Mouse (Mus musculus) heart, postnatal 14 days (tissue): ENCODE measurements around the gene Erc2. TPM values are rescaled to one million over a fixed set of nuclear protein-coding genes. Genes with fewer than 3 reads are reported as not detected.

ENCODE experiments used
- DNase-seq, 2 experiments: peaks; one replicate each; pipeline ENCODE4 v3.0.0; 2021 to 2022
- intact Hi-C: fragments of 180-260 bp; cut with DNase I; formaldehyde crosslinking; loops from one replicate; pipeline ENCODE4 v1.15.1; 2025
- total RNA-seq, 2 experiments: library from RNA; stranded (reverse); gene quantifications; 2 replicates each; pipeline ENCODE4 v1.2.3; 2021

The Erc2 gene
- total RNA-seq, 2 experiments from 2014 or later: 0.54 to 1.6 TPM

GRCm38 (mm10) chr14:28271846-28272245, 649.6 kb downstream of the Erc2 start:
- no peak for DNase-seq
- intact Hi-C loops: no loop called here

DNA sequence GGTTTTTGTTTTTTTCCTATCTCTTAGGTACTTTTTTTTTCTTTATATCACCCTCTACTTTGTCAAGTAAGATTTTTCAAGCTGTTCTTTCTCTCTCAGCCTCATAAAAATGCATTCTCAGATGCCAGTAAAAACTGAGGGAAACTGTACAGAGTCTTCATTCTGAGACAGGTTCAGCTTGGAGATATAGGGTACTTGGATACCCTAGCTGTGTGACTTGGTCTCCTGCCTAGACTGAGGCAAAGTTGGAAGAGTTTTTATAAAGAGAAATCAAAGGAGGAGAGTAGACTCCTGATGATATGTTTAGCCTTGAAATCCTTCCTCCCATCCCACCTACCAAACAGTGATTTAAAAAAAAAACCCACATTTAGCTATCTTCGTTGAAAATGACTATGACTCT, 651.4 kb downstream of the Erc2 start:
- no peak for DNase-seq
- intact Hi-C loops: no loop called here

GRCm38 (mm10) chr14:28274826-28275225, 652.6 kb downstream of the Erc2 start:
- intact Hi-C loops: no loop called here

GRCm38 (mm10) chr14:28278951-28279350, 656.7 kb downstream of the Erc2 start:
- DNase-seq: no peak
- intact Hi-C loops: no loop called here

More at GRCm38 (mm10) chr14:28274826-28275225, 652.6 kb downstream of the Erc2 start:
- DNase-seq: no peak

DNA sequence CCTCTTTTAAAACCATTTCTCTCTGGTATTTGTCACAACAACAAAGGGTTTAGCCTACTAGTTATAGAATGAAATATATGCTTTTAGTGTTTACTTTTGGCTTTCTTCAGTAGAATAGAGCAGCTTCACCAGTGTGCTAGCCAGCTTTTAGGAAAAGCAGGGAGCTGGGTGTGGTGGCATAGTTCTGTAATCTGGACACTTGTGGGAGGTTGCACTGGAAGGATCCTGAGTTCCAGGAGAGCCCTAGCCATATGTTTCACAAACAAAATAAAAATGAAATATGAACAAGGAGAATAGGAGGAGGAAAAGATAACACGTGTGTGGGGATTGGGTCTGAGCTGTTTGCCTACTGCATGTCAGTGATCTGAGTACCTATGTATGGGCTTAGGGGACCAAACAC, 658.1 kb downstream of the Erc2 start:
- no peak for DNase-seq
- intact Hi-C loops: loop anchor here (5.0 kb wide), 1 partner anchor 227 kb away; no protein-coding TSS in a partner anchor

DNA sequence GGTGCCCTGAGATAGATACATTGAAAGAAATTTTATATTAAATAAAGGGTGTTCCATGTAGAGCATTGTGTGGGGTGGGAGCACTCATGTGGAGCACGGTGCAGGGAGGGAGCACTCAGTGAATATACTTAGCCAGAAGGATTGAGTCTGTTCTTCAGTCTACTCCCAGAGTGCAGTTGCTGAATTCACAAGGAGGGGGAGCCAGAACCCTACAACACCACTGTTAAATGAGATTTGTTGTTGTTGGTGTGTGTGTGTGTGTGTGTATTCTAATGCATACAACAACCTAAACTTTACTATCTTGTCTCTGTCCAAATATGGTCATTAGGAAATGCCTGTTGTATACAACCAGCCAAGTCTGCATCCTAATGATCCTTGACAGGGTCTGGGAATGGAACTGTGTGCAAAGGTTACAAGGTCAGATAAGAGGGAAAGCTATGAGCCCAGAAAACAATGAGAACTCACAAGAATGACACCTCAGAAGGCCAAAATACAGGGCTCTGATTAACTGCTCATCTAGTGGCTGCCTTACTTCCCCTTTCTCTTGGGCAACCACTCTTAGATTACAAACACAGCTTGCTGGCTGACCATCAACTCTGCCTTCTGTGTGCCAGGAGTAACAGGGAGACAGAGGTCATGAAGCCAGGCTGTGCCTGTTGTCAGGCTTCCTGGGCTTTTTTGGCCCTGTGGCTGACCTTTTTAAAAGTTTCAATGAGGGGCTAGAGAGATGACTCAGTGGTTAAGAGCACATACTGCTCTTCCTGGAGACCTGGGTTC, 661.3 kb downstream of the Erc2 start:
- peak; percentile 37 to 65 for DNase-seq
- intact Hi-C loops: loop anchor here (5.0 kb wide), 1 partner anchor 224 kb away; no protein-coding TSS in a partner anchor

DNA sequence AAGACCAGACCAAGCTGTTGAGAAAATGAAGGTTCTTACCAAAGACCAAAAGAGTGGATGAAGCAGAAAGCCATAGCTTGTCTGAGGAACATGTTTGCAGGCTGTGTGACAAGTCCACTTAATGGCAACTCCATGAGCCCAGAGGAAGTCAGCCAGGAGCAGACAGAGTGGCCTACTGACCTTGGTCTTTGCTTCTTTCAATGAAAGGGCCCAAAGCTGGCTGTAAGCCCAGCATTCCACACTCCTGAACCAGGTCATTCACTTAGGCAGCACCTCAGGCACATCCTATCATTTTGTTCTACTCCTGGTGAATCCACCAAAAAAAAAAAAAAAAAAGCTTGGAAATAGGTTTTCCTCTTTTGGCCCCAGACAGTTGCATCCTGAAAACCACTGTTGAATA, 664.3 kb downstream of the Erc2 start:
- intact Hi-C loops: no loop called here
- no peak for DNase-seq

DNA sequence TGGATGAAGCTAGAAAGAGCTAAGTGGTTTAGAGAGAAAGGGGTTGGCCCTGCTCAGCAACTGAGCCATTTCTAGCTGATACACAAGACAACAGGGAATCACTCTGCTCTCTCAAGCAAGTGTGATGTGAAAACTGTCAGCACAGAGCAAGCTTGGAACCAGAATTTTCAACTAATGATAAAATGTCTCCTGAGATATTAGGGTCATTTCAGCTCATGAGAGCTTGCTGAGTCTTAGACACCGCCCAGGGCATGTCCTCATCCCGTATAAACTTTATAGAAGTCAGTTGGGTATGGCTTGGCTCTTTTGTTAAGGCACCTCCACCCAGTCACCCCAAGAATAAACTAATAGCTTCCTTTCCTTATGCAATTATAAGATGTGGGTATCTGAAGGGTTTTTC, 666.0 kb downstream of the Erc2 start:
- no peak for DNase-seq
- intact Hi-C loops: no loop called here

- DNase-seq: no peak
- intact Hi-C loops: no loop called here
Observed at GRCm38 (mm10) chr14:28288926-28289325, 666.7 kb downstream of the Erc2 start.

DNA sequence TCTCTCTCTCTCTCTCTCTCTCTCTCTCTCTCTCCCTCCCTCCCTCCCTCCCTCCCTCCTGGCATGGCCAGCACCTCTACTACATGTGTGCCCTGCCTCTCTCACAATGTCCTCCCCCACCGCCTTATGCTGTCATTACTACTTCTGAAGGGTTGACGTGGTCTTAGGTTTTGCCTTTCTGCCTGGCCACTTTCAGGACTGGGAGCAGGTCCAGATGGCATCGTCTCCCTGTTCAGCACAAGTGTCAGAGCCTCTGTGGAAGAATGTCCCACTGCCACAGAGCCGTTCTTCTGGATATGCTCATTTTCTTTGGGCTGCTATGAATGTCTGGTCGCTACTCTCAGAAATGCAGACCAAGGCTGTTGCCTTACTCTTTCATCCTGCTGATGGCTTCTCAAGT, 671.7 kb downstream of the Erc2 start:
- intact Hi-C loops: no loop called here
- no peak for DNase-seq

DNA sequence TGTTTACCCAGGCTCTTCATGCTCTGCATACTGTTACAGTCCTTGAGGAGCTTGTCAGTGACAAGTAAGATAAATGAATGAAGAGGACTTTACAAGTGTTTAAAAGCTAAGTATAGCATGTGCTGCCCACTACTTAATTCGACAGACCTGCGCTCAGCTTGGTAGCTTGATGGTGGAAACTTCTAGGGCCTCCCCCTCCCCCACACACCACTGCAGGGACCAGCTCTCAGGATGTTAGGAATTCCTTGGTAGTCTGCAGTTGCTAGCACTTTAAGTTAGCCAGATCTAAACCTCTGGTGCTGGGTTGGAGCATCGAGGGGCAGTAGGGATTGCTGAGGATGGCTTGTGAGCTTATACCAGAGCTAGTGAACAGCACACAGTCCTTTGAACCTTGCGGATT, 672.9 kb downstream of the Erc2 start:
- DNase-seq: no peak
- intact Hi-C loops: no loop called here

DNA sequence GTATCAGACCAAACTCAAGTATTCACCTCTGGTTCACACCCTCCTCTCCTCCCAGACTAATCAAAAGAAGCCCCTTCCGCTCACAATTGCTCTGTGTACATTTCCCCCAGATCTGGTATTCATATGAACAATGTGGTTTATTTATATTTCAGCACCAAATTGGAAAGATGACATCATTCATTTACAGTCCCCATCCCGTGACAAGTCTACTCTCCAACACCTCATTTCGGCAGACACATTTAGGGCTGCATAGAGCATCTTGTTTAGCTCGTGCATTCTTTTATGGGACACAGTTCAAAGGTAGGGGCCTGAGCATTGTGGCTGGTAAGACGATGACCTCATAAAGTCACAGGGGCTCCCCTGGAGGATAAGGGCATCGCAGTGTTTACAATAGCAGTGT, 677.9 kb downstream of the Erc2 start:
- no peak for DNase-seq
- intact Hi-C loops: no loop called here

DNA sequence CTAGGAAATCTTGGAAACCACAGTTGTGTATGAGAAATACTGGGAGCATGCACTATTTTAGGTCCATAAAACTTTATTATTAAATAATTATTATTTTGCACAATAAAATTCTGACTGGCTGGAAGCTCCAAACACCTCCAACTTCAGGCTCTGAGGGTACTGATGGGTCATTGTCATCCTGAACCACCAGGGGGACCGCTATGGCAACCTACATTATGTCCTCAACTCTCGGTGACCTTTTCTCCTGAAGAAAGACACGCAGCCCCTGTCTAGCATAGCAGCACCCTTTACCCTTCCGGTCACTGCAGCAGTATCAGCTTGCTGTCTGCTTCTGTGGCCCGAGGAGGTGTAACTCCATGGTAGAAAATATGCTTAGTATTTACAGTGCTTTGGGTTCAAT, 679.0 kb downstream of the Erc2 start:
- intact Hi-C loops: no loop called here

GRCm38 (mm10) chr14:28304131-28304530, 681.9 kb downstream of the Erc2 start:
- DNase-seq: no peak
- intact Hi-C loops: no loop called here

More for the DNA sequence above, 679.0 kb downstream of the Erc2 start:
- DNase-seq: no peak

GRCm38 (mm10) chr14:28308661-28309060, 686.4 kb downstream of the Erc2 start:
- DNase-seq: no peak
- intact Hi-C loops: no loop called here

- intact Hi-C loops: no loop called here
- DNase-seq: no peak
Observed at GRCm38 (mm10) chr14:28316851-28317250, 694.6 kb downstream of the Erc2 start.

DNA sequence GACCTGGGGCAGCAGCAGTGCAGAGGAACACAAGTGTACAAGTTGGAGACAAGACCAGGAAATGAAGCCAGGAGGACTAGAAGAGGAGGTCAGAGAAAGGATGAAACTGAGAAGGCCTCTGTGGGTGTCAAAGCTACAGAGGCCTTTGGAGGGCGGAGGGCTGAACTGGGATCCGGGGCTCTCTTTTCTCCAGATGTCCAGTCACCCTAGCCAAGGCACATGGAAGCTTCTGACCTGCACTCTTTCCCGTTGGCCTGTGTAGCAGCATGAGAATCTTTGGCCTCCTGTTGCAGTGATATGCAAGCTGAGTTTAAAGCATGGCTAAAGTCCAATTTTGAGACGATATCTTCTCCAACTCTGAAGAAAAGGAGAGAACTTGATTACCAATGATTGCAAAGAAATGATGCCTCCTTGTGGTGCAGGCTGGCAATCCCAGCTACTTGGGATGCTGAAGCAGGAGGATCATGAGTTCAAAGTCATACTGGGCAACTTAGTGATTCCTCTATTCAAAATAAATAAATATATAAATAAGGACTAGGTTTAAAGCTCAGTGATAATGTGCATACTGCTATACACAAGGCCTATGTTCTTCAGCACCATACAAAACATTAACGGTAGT, 699.8 kb downstream of the Erc2 start:
- peak; percentile 4 to 14 for DNase-seq
- intact Hi-C loops: no loop called here

- no peak for DNase-seq
- intact Hi-C loops: no loop called here
Observed at GRCm38 (mm10) chr14:28323243-28323642, 701.0 kb downstream of the Erc2 start.

DNA sequence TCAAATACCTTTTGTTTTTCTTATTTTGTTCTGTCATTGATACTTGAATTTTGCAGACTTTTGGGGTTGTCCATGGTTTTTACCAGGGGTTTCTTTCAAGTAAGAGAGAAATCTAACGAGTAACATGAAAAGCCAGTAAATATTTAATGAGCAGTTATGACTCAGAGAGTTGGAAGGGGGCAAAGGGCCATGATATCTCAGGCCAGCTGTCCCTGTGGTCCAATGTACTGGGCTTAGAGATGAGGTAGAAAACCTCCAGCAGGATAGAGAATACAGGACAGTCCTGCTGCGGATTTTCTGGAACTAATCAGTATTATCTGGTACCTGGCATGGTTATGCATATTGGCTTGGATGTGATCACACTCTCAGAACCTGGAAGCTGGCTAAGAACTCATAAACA, 701.5 kb downstream of the Erc2 start:
- intact Hi-C loops: no loop called here

GRCm38 (mm10) chr14:28326456-28326855, 704.2 kb downstream of the Erc2 start:
- no peak for DNase-seq
- intact Hi-C loops: no loop called here

More for the DNA sequence above, 701.5 kb downstream of the Erc2 start:
- DNase-seq: no peak

DNA sequence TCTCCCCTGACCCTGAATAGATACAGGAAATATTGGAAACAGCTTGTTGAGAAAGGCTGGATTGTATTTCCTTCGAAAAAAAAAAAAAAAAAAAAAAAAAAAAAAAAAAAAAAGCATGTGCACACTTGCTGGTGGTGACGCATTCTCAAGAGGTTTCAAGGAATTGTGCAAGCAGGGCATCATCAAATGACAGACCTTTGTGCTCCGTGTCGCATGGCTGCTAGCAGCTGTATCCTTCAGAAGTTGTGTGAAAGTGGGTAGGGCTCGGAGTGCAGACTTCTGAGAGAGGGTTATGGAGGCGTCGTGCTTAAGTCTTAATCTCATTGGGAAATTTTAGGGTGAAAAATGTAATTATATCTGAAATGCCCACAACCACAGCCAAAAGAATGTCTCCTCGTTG, 706.3 kb downstream of the Erc2 start:
- intact Hi-C loops: no loop called here
- DNase-seq: no peak

DNA sequence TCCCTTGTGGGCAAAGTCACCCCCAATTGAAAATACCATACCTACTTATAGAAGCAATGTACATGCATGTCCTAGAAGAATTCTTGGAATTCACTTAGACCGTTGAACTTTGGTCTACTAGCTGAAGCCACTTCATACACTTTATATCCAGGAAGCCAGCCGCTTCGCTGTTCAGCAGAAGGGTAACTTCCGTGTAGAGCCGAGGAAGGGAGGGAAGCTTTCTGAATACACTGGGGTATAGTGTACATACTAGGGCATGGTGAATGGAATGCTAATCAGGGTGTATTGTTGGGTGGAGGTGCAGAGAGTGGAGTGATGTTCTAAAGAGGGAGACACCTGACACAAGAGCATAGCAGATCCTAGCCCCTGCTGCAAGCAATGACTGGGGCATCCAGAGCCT, 708.9 kb downstream of the Erc2 start:
- DNase-seq: no peak
- intact Hi-C loops: no loop called here
